Mouse (Mus musculus) embryonic facial prominence, embryonic 15.5 days (tissue): ENCODE results near the gene Spint1. TPM values are rescaled to one million over a fixed set of nuclear protein-coding genes. Genes with fewer than 3 reads are reported as not detected.

Experiments
- ATAC-seq: fragments of 200-750 bp; cut with Nextera tagmentation; 2 replicates; pipeline ENCODE4 v1.8.0; 2017; ENCODE audit warnings: low read depth, moderate TSS enrichment; ENCODE audit not compliant: insufficient number of reproducible peaks, low FRiP score, low TSS enrichment
- H3K27ac ChIP-seq: fragments of 300-500 bp; sonication (generic); replicated peaks from 2 replicates; pipeline ENCODE4 v1.5.1; 2015; ENCODE audit warnings: mild to moderate bottlenecking, inconsistent platforms
- H3K27me3 ChIP-seq: fragments of 300-500 bp; sonication (generic); 2 replicates; pipeline ENCODE4 v1.6.1; 2015; ENCODE audit warnings: inconsistent platforms
- H3K36me3 ChIP-seq: fragments of 300-500 bp; sonication (generic); 2 replicates; pipeline ENCODE4 v1.6.1; 2015; ENCODE audit warnings: mild to moderate bottlenecking, inconsistent platforms
- H3K4me1 ChIP-seq: fragments of 300-500 bp; sonication (generic); 2 replicates; pipeline ENCODE4 v1.6.1; 2015; ENCODE audit warnings: inconsistent platforms
- H3K4me2 ChIP-seq: fragments of 300-500 bp; sonication (generic); replicated peaks from 2 replicates; pipeline ENCODE4 v1.6.1; 2015; ENCODE audit warnings: mild to moderate bottlenecking, inconsistent platforms
- H3K4me3 ChIP-seq: fragments of 300-500 bp; sonication (generic); replicated peaks from 2 replicates; pipeline ENCODE4 v1.5.1; 2015; ENCODE audit warnings: mild to moderate bottlenecking, inconsistent platforms
- H3K9ac ChIP-seq: fragments of 300-500 bp; sonication (generic); 2 replicates; pipeline ENCODE4 v1.6.1; 2015; ENCODE audit warnings: inconsistent platforms
- H3K9me3 ChIP-seq: fragments of 300-500 bp; sonication (generic); replicated peaks from 2 replicates; pipeline ENCODE4 v1.6.1; 2016; ENCODE audit warnings: inconsistent platforms
- WGBS: fragments of 180-500 bp; shearing (Covaris S2); methylation state at CpG from one replicate; pipeline ENCODE4 v1.1.7; 2015; 5-methylcytosine and 5-hydroxymethylcytosine counted together
- polyA plus RNA-seq: library from polyadenylated mRNA; unstranded; fragments of >200 nt; fragmentation: Nextera tagmentation; extraction: Ambion mirVana; gene quantifications from 2 replicates; pipeline ENCODE4 v1.2.1, GENCODE M21; 2015

Gene Spint1
- polyA plus RNA-seq, 1 experiment from 2014 or later: 33.0 TPM

GRCm38 (mm10) chr2:119293776-119294390 lies 56.7 kb downstream of the Spint1 start:
- no peaks in the 10 kb centered on the region for H3K9me3 ChIP-seq
- H3K9ac ChIP-seq: no peak overlapping the region
- 94% methylated on average over 34 of the region's 34 CpGs for WGBS
- H3K4me3 ChIP-seq: no peak overlapping the region
- ATAC-seq: no peak
- no peaks in the 10 kb centered on the region for H3K27me3 ChIP-seq
- no peak overlapping the region for H3K27ac ChIP-seq
- H3K4me2 ChIP-seq: no peak overlapping the region
- H3K4me1 ChIP-seq: peaks cover 14% of the 10 kb centered on the region
- peaks cover 79% of the 10 kb centered on the region for H3K36me3 ChIP-seq

DNA sequence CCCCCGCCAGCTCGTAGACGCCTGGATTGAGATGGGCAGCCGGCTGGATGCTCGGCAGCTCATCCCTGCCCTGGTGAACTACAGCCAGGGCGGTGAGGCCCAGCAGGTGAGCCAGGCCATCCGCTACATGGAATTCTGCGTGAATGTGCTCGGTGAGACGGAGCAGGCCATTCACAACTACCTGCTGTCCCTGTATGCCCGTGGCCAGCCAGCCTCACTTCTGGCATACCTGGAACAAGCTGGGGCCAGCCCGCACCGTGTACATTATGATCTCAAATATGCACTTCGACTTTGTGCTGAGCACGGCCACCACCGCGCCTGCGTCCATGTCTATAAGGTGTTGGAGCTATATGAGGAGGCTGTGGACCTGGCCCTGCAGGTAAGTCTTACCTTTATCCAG lies 57.2 kb downstream of the Spint1 start:
- H3K36me3 ChIP-seq: peaks cover 84% of the 10 kb centered on the region
- no peaks in the 10 kb centered on the region for H3K9me3 ChIP-seq
- peaks cover 11% of the 10 kb centered on the region for H3K4me1 ChIP-seq
- no peak overlapping the region for H3K4me3 ChIP-seq
- H3K27ac ChIP-seq: no peak overlapping the region
- H3K27me3 ChIP-seq: no peaks in the 10 kb centered on the region
- H3K4me2 ChIP-seq: no peak overlapping the region
- no peak for ATAC-seq
- 94% methylated on average over 18 of the region's 18 CpGs for WGBS
- no peak overlapping the region for H3K9ac ChIP-seq

GRCm38 (mm10) chr2:119296756-119297155 lies 59.6 kb downstream of the Spint1 start:
- Histone ChIP-seq H3K27me3 (no peaks in the 10 kb centered on the region), H3K36me3 (peaks cover 69% of the 10 kb centered on the region), H3K4me3 (no peak overlapping the region), H3K9ac (no peak overlapping the region), H3K4me2 (no peak overlapping the region), H3K4me1 (peaks cover 22% of the 10 kb centered on the region), H3K9me3 (no peaks in the 10 kb centered on the region), H3K27ac (no peak overlapping the region)
- no peak for ATAC-seq
- WGBS: 92% methylated on average over 12 of the region's 12 CpGs

DNA sequence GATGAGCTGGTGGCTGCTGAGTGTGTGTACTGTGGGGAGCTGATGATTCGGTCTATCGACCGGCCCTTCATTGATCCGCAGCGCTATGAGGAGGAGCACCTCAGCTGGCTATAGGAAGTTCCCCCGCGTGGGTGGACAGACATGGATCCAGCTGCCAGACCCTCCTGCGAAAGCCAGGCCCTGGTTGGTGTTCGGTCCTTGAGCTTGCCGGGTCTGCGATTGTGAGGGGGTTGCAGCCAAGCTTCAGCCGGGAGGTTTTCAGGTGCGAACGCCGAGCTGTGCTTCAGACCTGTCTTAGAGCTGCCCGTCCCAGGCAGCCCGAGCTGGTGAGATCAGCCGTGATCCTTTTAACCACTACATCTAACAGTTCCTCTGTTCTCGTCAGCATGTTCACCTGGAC lies 60.3 kb downstream of the Spint1 start:
- no peak for ATAC-seq
- WGBS: 94% methylated on average over 19 of the region's 19 CpGs

DNA sequence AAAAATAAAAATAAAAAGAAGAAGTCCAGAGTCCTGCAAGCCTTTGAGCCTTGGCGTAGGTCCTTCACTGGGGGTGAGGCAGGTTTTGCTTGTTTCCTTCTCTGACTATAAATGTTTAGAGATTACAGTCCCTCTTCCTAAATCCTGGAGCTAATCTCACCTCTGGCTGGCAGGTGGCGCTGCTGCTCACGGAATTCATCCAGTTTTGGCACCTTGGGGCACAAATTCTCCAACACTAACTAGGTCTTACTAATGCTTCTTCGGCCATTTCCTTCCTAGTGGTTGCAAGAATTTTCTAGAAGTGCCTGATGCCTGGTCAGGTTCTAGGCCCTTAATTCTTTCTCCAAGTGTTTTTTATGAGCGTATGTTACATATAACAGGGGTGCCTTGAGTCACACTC lies 61.2 kb downstream of the Spint1 start:
- no peak for ATAC-seq
- H3K27ac ChIP-seq: no peak overlapping the region
- no peak overlapping the region for H3K9ac ChIP-seq
- H3K4me1 ChIP-seq: peaks cover 22% of the 10 kb centered on the region
- 42% methylated on average over 5 of the region's 5 CpGs for WGBS
- peaks cover 53% of the 10 kb centered on the region for H3K36me3 ChIP-seq
- H3K27me3 ChIP-seq: no peaks in the 10 kb centered on the region
- no peak overlapping the region for H3K4me2 ChIP-seq
- no peaks in the 10 kb centered on the region for H3K9me3 ChIP-seq
- no peak overlapping the region for H3K4me3 ChIP-seq

More for the DNA sequence above, 60.3 kb downstream of the Spint1 start:
- Histone ChIP-seq H3K9me3 (no peaks in the 10 kb centered on the region), H3K36me3 (peaks cover 62% of the 10 kb centered on the region), H3K27me3 (no peaks in the 10 kb centered on the region), H3K9ac (no peak overlapping the region), H3K27ac (no peak overlapping the region), H3K4me1 (peaks cover 22% of the 10 kb centered on the region), H3K4me2 (no peak overlapping the region), H3K4me3 (no peak overlapping the region)

DNA sequence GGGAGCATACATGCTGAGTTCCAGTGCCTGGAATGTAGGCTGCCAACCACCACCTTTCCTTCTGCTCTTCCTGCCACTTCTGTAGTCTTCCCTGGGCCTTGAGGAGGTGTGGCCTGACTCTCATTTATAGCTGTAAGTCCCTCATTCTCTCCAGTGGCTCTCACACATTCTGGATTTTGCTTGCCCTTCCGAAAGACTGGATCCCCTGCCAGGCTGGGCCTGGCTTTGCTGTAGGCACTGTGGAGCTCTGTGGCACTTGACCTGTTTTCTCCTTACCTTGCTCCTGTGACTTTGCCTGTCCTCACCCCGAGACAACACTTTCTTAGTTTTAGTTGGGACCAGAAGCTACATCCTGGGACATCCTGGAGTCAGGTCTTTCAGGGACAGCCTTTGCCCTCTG lies 61.7 kb downstream of the Spint1 start:
- Histone ChIP-seq H3K4me3 (no peak overlapping the region), H3K4me1 (peaks cover 22% of the 10 kb centered on the region), H3K27ac (no peak overlapping the region), H3K9ac (no peak overlapping the region), H3K27me3 (no peaks in the 10 kb centered on the region), H3K9me3 (no peaks in the 10 kb centered on the region), H3K4me2 (no peak overlapping the region), H3K36me3 (peaks cover 48% of the 10 kb centered on the region)
- no peak for ATAC-seq
- WGBS: 81% methylated on average over 2 of the region's 2 CpGs

Other genes starting within 250 kb of the Spint1 start
- gene Ccdc32, start 208.0 kb upstream of the Spint1 start, polyA plus RNA-seq: 25.7 and 26.5 TPM in 2 replicates
- gene Rpusd2, start 202.6 kb upstream of the Spint1 start, polyA plus RNA-seq: 4.0 and 4.6 TPM in 2 replicates
- gene Knl1, start 190.2 kb upstream of the Spint1 start, polyA plus RNA-seq: 39.7 and 40.5 TPM in 2 replicates
- gene Rad51, start 124.6 kb upstream of the Spint1 start, polyA plus RNA-seq: 36.3 and 37.2 TPM in 2 replicates
- gene Rmdn3, start 80.3 kb upstream of the Spint1 start, polyA plus RNA-seq: 40.2 and 41.0 TPM in 2 replicates
- 10.6 and 15.0 TPM in 2 replicates for gene Gchfr, start 69.6 kb upstream of the Spint1 start, polyA plus RNA-seq
- 5.0 and 5.4 TPM in 2 replicates for gene Gm14137, start 62.9 kb upstream of the Spint1 start, polyA plus RNA-seq
- 54.1 and 61.4 TPM in 2 replicates for gene Zfyve19, start 28.7 kb upstream of the Spint1 start, polyA plus RNA-seq
- gene Dnajc17, start 28.6 kb upstream of the Spint1 start, polyA plus RNA-seq: 19.0 and 21.7 TPM in 2 replicates
- 0.36 and 0.37 TPM in 2 replicates for gene Ppp1r14d, start 7.5 kb upstream of the Spint1 start, polyA plus RNA-seq
- 37.1 and 37.9 TPM in 2 replicates for gene Rhov, start 33.9 kb downstream of the Spint1 start, polyA plus RNA-seq
- 18.8 and 19.6 TPM in 2 replicates for gene Vps18, start 51.4 kb downstream of the Spint1 start, polyA plus RNA-seq
- gene Dll4, start 88.4 kb downstream of the Spint1 start, polyA plus RNA-seq: 5.7 and 5.8 TPM in 2 replicates
- 2.1 and 2.4 TPM in 2 replicates for gene Chac1, start 113.9 kb downstream of the Spint1 start, polyA plus RNA-seq
- 4.1 and 4.2 TPM in 2 replicates for gene Ino80, start 240.3 kb downstream of the Spint1 start, polyA plus RNA-seq